Mouse (Mus musculus): ENCODE data around the gene Nfatc2.

Gene Nfatc2

GRCm38 (mm10) chr2:168595693-168596092, 5.8 kb downstream of the Nfatc2 start:
- H3K4me1 ChIP-seq (replicated peaks; ENCODE audit: low read depth, low read length) = peaks cover 12% of the 10 kb centered on the region
- peaks cover 46% of the 10 kb centered on the region for H3K27me3 ChIP-seq (ENCODE audit: insufficient read depth, low read length)
- H3K9me3 ChIP-seq (ENCODE audit: low read length) = no peaks in the 10 kb centered on the region
- no peaks in the 10 kb centered on the region for H3K36me3 ChIP-seq (ENCODE audit: insufficient read depth, low read length)
- no peak overlapping the region for H3K4me3 ChIP-seq (replicated peaks; ENCODE audit: low read length)
- TF ChIP-seq POU5F1 (IDR thresholded peaks at IDR 0.05; ENCODE audit: borderline replicate concordance, low read length) = no peak
- no peak for TF ChIP-seq NANOG (IDR thresholded peaks at IDR 0.05; ENCODE audit: borderline replicate concordance, low read length)

DNA sequence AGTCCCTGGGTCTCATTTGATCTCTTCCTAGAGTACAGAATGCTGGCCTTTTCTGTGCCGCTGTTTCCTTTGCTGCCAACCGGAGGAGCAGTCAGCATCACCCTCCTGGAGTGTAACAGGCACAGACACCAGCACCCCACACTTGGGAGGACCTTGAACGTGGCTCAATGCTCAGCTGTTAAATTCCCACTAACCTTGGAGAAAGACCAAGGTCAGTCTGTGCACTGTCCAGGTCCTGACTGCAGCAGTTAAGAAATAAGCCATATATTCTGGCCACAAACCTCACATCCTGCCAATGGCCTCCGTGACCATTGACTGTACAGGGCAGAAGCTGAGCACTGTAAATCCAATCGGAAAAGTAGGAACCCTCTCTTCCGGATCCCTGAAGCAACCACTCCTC, 7.8 kb downstream of the Nfatc2 start:
- TF ChIP-seq POU5F1 (IDR thresholded peaks at IDR 0.05; ENCODE audit: borderline replicate concordance, low read length) = no peak
- no peak for TF ChIP-seq NANOG (IDR thresholded peaks at IDR 0.05; ENCODE audit: borderline replicate concordance, low read length)
- no peak for TF ChIP-seq CTCF (conservative IDR thresholded peaks at IDR 0.05; ENCODE audit: low read length)
- H3K4me1 ChIP-seq (replicated peaks; ENCODE audit: low read depth, low read length) = peaks cover 23% of the 10 kb centered on the region
- H3K9me3 ChIP-seq (ENCODE audit: low read length) = no peaks in the 10 kb centered on the region
- no peaks in the 10 kb centered on the region for H3K36me3 ChIP-seq (ENCODE audit: insufficient read depth, low read length)
- no peak overlapping the region for H3K4me3 ChIP-seq (replicated peaks; ENCODE audit: low read length)
- peaks cover 45% of the 10 kb centered on the region for H3K27me3 ChIP-seq (ENCODE audit: insufficient read depth, low read length)

DNA sequence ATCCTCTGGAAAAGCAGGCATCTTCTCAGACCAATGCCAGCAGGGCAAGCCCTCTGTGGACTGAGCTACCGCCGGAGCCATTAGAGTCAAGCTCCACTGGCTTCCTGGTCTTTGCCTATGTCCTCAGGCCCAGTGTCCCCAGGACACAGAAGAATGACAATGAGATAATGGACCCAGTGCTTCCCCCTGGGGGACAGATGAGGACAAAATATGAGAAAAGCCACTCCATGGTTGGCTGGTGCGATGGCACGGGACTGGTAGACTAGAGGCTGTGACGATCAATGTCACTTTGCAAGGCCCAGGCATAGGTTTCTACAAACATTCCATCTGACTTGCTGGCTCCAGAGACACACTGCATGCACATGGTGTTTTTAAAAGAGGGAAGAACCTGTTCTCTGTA, 8.5 kb downstream of the Nfatc2 start:
- TF ChIP-seq POU5F1 (IDR thresholded peaks at IDR 0.05; ENCODE audit: borderline replicate concordance, low read length) = no peak
- no peak for TF ChIP-seq CTCF (conservative IDR thresholded peaks at IDR 0.05; ENCODE audit: low read length)
- no peak for TF ChIP-seq NANOG (IDR thresholded peaks at IDR 0.05; ENCODE audit: borderline replicate concordance, low read length)
- Histone ChIP-seq H3K27me3 (ENCODE audit: insufficient read depth, low read length) (peaks cover 45% of the 10 kb centered on the region), H3K4me3 (replicated peaks; ENCODE audit: low read length) (no peak overlapping the region), H3K4me1 (replicated peaks; ENCODE audit: low read depth, low read length) (peaks cover 23% of the 10 kb centered on the region), H3K9me3 (ENCODE audit: low read length) (no peaks in the 10 kb centered on the region), H3K36me3 (ENCODE audit: insufficient read depth, low read length) (no peaks in the 10 kb centered on the region)

DNA sequence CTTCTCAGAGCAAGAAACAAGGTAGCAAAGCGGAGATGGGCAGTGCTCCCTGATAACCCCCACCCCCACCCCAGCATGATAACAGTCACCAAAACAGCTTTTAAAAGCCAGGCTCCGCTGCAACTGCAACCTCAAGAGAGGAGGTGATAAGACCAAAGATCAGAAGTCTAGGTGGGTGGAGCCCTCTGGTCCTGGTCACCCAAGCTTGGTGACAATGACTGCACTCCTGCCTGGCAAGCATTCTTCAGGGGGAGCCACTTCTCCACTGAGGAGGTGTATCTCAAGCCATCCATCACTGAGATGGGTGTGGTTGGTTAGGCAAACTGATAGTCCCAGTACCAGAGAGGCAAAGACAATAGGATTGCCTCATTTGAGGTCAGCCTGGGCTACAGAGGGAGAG, 10.4 kb downstream of the Nfatc2 start:
- Histone ChIP-seq H3K4me3 (replicated peaks; ENCODE audit: low read length) (peak overlapping the region; percentile 86), H3K27me3 (ENCODE audit: insufficient read depth, low read length) (peaks cover 44% of the 10 kb centered on the region), H3K36me3 (ENCODE audit: insufficient read depth, low read length) (no peaks in the 10 kb centered on the region), H3K4me1 (replicated peaks; ENCODE audit: low read depth, low read length) (peaks cover 27% of the 10 kb centered on the region), H3K9me3 (ENCODE audit: low read length) (no peaks in the 10 kb centered on the region)
- TF ChIP-seq POU5F1 (IDR thresholded peaks at IDR 0.05; ENCODE audit: borderline replicate concordance, low read length) = no peak

DNA sequence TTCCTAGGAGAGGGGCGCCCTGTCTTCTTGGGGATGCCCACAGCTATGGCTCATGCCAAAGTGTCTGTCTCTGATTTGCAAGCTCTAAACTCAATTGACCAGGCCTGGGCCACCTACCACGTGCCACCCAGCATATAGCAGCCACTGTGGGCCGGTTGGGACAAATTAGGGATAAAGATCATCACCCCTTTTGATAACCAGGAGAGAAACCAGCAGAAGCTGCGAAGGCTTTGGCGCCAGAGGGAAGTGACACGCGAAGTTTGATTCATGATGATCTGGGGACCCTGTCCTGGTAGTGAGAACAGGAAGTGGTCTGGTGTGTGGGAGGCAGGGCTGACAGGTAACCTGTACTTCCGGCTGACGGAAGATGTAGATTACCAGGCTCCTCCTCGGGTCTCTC, 10.9 kb downstream of the Nfatc2 start:
- TF ChIP-seq NANOG (IDR thresholded peaks at IDR 0.05; ENCODE audit: borderline replicate concordance, low read length) (no peak), CTCF (conservative IDR thresholded peaks at IDR 0.05; ENCODE audit: low read length) (no peak), POU5F1 (IDR thresholded peaks at IDR 0.05; ENCODE audit: borderline replicate concordance, low read length) (no peak)
- H3K4me3 ChIP-seq (replicated peaks; ENCODE audit: low read length) = peak overlapping the region; percentile 86
- H3K27me3 ChIP-seq (ENCODE audit: insufficient read depth, low read length) = peaks cover 41% of the 10 kb centered on the region
- no peaks in the 10 kb centered on the region for H3K36me3 ChIP-seq (ENCODE audit: insufficient read depth, low read length)
- H3K9me3 ChIP-seq (ENCODE audit: low read length) = no peaks in the 10 kb centered on the region
- H3K4me1 ChIP-seq (replicated peaks; ENCODE audit: low read depth, low read length) = peaks cover 27% of the 10 kb centered on the region

DNA sequence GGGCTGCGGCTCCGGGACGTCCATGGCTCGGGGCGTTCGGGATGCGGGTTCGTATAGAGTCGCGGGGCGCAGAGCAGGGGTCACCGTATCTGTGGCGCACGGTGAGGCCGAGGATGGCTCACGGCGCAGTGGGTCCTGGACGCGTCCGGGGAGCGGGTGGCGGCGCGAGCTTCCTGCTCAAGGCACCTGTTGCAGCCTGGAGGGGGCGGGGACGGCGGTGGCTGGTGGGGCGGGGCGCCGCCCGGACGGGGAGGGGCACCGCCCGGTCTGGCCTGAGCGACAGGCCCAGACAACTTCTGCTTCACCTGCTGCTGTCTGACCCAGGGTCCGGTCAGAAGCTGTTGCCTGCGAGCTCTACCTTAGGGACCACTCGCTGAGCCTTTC, 11.3 kb downstream of the Nfatc2 start:
- no peaks in the 10 kb centered on the region for H3K36me3 ChIP-seq (ENCODE audit: insufficient read depth, low read length)

GRCm38 (mm10) chr2:168589368-168590167, 11.9 kb downstream of the Nfatc2 start:
- TF ChIP-seq POU5F1 (IDR thresholded peaks at IDR 0.05; ENCODE audit: borderline replicate concordance, low read length) = no peak
- TF ChIP-seq NANOG (IDR thresholded peaks at IDR 0.05; ENCODE audit: borderline replicate concordance, low read length) = no peak
- TF ChIP-seq CTCF (conservative IDR thresholded peaks at IDR 0.05; ENCODE audit: low read length) = no peak
- Histone ChIP-seq H3K4me3 (replicated peaks; ENCODE audit: low read length) (peak overlapping the region; percentile 86), H3K27me3 (ENCODE audit: insufficient read depth, low read length) (peaks cover 41% of the 10 kb centered on the region), H3K4me1 (replicated peaks; ENCODE audit: low read depth, low read length) (peaks cover 31% of the 10 kb centered on the region), H3K36me3 (ENCODE audit: insufficient read depth, low read length) (no peaks in the 10 kb centered on the region), H3K9me3 (ENCODE audit: low read length) (no peaks in the 10 kb centered on the region)

More for the DNA sequence above, 11.3 kb downstream of the Nfatc2 start:
- H3K4me1 ChIP-seq (replicated peaks; ENCODE audit: low read depth, low read length) = peaks cover 27% of the 10 kb centered on the region
- peak overlapping the region; percentile 86 for H3K4me3 ChIP-seq (replicated peaks; ENCODE audit: low read length)
- no peaks in the 10 kb centered on the region for H3K9me3 ChIP-seq (ENCODE audit: low read length)
- TF ChIP-seq CTCF (conservative IDR thresholded peaks at IDR 0.05; ENCODE audit: low read length) (no peak), NANOG (IDR thresholded peaks at IDR 0.05; ENCODE audit: borderline replicate concordance, low read length) (no peak), POU5F1 (IDR thresholded peaks at IDR 0.05; ENCODE audit: borderline replicate concordance, low read length) (no peak)
- peaks cover 41% of the 10 kb centered on the region for H3K27me3 ChIP-seq (ENCODE audit: insufficient read depth, low read length)

- Histone ChIP-seq H3K4me3 (replicated peaks; ENCODE audit: low read length) (0 out of 2 replicates have a peak overlapping the region, but pooled peaks have one; percentile 86), H3K36me3 (ENCODE audit: insufficient read depth, low read length) (no peaks in the 10 kb centered on the region), H3K27me3 (ENCODE audit: insufficient read depth, low read length) (peaks cover 41% of the 10 kb centered on the region), H3K4me1 (replicated peaks; ENCODE audit: low read depth, low read length) (peaks cover 38% of the 10 kb centered on the region), H3K9me3 (ENCODE audit: low read length) (no peaks in the 10 kb centered on the region)
- TF ChIP-seq NANOG (IDR thresholded peaks at IDR 0.05; ENCODE audit: borderline replicate concordance, low read length) = no peak
- TF ChIP-seq POU5F1 (IDR thresholded peaks at IDR 0.05; ENCODE audit: borderline replicate concordance, low read length) = no peak
- no peak for TF ChIP-seq CTCF (conservative IDR thresholded peaks at IDR 0.05; ENCODE audit: low read length)
Measured at GRCm38 (mm10) chr2:168588591-168589367, 12.7 kb downstream of the Nfatc2 start.
